Mouse (Mus musculus) WW6 (cell line): ENCODE measurements around the gene Rfx2.

Experiments used
- DNase-seq: peaks from one replicate; pipeline ENCODE4 v3.0.0-alpha.2; 2013; ENCODE audit warnings: low read depth, low spot score

Gene Rfx2

GRCm38 (mm10) chr17:56754271-56755185, 76.3 kb downstream of the Rfx2 start:
- DNase-seq = no peak

GRCm38 (mm10) chr17:56753452-56753851, 77.4 kb downstream of the Rfx2 start:
- DNase-seq = no peak

GRCm38 (mm10) chr17:56751404-56752072, 79.3 kb downstream of the Rfx2 start:
- no peak for DNase-seq

- no peak for DNase-seq
These were observed 86.6 kb downstream of the Rfx2 start for GRCm38 (mm10) chr17:56744173-56744572.

- no peak for DNase-seq
These were observed 90.0 kb downstream of the Rfx2 start for GRCm38 (mm10) chr17:56740788-56741160.

GRCm38 (mm10) chr17:56740118-56740787, 90.6 kb downstream of the Rfx2 start:
- DNase-seq = no peak

GRCm38 (mm10) chr17:56738221-56738620, 92.6 kb downstream of the Rfx2 start:
- DNase-seq = no peak

- no peak for DNase-seq
These were observed 94.3 kb downstream of the Rfx2 start for GRCm38 (mm10) chr17:56736534-56736933.

- no peak for DNase-seq
These were observed 101.2 kb downstream of the Rfx2 start for GRCm38 (mm10) chr17:56729656-56730055.

- no peak for DNase-seq
These were observed 101.7 kb downstream of the Rfx2 start for GRCm38 (mm10) chr17:56729151-56729550.

- DNase-seq = no peak
These were observed 102.7 kb downstream of the Rfx2 start for GRCm38 (mm10) chr17:56728117-56728516.

- no peak for DNase-seq
These were observed 103.2 kb downstream of the Rfx2 start for GRCm38 (mm10) chr17:56727659-56728058.

- no peak for DNase-seq
These were observed 103.7 kb downstream of the Rfx2 start for GRCm38 (mm10) chr17:56727029-56727649.
